Mouse (Mus musculus) liver, embryonic 14.5 days (tissue): Measurements from ENCODE around the gene Actr1a.

Experiments used
- CTCF ChIP-seq: IDR thresholded peaks from 2 replicates; pipeline ENCODE4 v1.5.1; 2016; ENCODE audit warnings: antibody characterized with exemption, low read depth, control low read depth
- EP300 ChIP-seq: IDR thresholded peaks from 2 replicates; pipeline ENCODE4 v1.6.1; 2016; ENCODE audit warnings: antibody characterized with exemption, low read depth

- TF ChIP-seq CTCF (no peak), EP300 (no peak)
Observed at GRCm38 (mm10) chr19:46356701-46357138, 38.8 kb downstream of the Actr1a start.
